Mouse (Mus musculus) left cerebral cortex, postnatal 25 days (tissue): ENCODE results near the gene Clec1a. TPM values are rescaled to one million over a fixed set of nuclear protein-coding genes. Genes with fewer than 3 reads are reported as not detected.

Experiments
- DNase-seq, 2 experiments: peaks; one replicate each; pipeline ENCODE4 v3.0.0; 2022; ENCODE audit warnings: low spot score in 2 of 2, mixed read lengths in 1 of 2
- intact Hi-C: fragments of 180-260 bp; cut with DNase I; formaldehyde crosslinking; loops from one replicate; pipeline ENCODE4 v1.15.1; 2025
- total RNA-seq, 2 experiments: library from RNA; stranded (reverse); gene quantifications; 2 replicates each; pipeline ENCODE4 v1.2.3; 2021

The Clec1a gene
- total RNA-seq, 2 experiments from 2014 or later: 0.66 to 0.85 TPM

DNA sequence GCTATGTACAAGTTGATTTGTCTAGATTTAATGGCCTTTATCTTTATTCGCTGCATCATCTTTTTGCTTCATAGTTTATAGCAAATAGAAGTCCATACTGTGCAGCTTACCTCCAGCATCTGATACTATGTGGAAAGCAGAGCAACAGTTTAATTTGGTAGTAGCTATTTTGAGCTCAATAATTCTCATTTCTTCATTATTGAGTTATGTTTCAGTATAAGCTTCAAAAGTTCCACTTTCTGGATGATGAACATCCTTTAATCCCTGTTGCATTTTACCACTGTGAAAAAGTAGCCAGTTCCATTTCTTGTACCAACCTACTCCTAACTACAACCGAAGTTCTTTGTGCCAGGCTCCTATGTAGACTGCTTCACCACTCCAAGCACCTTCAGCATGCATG, 43.2 kb downstream of the Clec1a start, which contains the start of gene Clec9a:
TSS of gene Clec9a (plus strand) at position 301 of the 400 bp plus-strand sequence.
- no peak for DNase-seq

DNA sequence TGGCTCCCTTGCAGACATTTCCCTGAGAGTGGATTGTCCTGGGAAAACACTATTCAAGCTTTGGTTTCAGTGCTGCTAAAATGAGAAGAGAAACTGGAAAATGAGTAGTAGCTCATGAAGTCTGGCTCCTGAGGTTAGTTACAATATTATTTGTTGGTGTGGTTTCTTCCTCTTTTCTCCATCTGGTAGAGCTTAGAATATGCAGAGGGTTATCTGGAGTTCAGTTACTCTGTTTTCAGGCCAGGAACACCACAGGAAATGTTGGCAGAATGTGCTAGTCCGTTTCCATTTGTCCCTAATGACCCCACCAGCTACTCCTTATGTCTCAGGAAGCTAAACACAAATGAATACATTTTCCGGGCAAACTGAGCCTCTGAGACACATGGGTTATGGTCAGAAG, 44.5 kb downstream of the Clec1a start:
- intact Hi-C loops: no loop called here
- no peak for DNase-seq

More for the DNA sequence above, 43.2 kb downstream of the Clec1a start, which contains the start of gene Clec9a:
- intact Hi-C loops: no loop called here

DNA sequence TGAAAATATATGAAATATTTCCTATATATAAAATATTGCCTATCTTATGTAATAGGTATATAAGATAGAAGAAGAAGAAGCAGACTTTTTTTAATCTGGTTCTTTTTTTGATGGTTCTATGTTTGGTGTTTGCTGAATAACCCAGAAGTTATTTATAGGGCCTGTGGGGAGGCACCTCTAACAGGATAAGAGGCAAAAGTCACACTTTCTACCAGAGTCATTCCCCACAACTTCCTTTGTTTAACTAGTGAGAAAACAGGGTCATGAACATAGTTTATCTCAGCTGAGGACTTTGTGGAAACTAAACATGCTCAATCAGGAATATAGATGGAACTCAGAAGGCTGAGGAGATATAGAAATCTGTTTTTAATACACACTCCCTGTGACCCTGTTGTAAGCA, 45.8 kb downstream of the Clec1a start:
- intact Hi-C loops: no loop called here
- DNase-seq: no peak

DNA sequence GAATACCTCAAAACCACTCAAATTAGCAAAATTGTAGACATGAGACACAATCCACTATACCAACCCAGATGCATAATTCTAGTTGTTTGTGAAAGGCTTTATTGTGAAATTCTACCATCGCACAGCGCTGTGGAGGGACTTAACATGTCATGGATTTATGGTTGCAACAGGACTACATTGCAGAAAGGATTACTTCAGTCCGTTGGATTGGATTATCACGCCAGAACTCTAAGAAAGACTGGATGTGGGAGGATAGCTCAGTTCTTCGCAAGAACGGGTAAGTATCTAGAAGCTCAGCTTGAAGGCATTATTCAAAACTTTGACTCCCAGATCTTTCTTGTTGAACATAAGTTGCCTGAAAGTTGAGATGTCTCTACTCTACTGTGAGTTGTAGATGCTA, 48.4 kb downstream of the Clec1a start:
- intact Hi-C loops: no loop called here

DNA sequence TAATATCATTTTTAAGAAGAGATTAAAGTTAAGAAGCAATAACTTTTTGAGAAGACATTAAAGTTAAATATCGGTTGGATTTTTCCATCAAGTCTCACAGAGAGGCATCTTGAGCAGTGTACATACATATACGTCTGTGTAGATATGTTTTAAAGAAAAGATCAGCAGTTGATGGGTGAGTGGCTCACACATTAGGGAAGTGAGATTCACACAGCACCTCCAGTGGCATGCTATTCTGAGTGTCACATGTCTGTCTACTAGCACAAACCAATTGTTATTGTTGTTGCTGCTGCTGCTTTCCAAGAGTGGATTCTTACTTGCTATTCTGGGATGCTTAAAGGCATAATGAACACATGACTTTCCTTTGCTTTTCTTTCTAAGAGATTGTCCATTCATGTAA, 49.4 kb downstream of the Clec1a start:
- intact Hi-C loops: no loop called here

More for the DNA sequence above, 48.4 kb downstream of the Clec1a start:
- no peak for DNase-seq

DNA sequence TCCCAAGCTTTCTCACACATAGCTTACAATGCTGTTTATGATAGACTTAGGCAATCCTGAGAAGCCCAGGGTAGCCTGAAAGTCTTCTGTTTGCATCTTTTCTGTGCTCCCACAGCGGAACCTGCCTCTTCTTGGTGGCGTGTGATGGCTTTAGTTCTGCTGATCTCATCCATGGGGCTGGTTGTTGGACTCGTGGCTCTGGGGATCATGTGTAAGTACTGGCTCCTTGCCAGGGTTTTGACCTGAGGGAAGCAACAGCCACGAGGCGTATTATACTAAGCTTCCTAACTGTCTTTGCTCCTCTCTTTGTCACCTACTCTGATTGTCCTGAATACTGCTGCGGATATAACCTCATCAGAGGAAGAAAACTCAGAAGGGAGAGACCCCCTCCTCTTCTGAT, 51.9 kb downstream of the Clec1a start:
- no peak for DNase-seq
- intact Hi-C loops: no loop called here

More for the DNA sequence above, 49.4 kb downstream of the Clec1a start:
- no peak for DNase-seq

DNA sequence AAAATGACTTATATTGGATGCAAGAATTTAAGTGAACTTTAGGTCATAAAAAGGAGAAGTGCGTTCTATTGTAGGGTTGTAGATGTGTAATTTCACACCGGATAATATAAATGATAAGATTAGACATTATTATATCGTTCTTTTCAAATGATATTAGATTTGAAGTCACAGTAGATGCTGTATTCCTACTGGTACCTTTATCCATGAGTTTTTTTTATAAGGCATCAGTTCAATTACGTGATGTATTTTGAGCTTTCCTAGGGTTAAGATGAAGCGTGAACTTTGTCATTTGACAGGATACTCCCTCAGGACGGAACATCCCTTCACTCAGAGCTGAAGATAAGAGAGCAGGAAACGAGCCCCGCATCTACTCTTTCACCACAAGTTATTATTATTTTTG, 54.8 kb downstream of the Clec1a start, which contains the start of gene Clec1b:
TSS of gene Clec1b (plus strand) at position 301 of the 400 bp plus-strand sequence.
- intact Hi-C loops: no loop called here
- DNase-seq: no peak

DNA sequence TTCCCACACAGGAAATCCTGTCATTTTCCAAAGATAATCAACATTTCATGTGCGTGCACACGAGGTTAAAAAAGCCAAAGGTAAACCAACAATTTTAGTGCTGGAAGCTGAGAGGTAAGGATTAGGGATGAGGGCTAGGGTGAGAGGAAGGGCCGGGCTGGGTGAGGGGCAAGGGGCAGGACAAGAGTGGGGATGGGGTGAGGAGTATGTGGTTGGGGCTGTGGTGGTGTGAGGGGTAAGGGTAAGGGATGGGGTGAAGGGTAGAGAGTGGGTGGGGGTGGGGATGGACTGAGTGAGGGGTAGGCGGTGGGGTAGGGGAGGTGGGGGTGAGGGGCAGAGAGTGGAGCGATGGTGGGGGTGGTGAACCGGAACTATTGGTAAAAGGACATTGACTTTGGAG, 58.1 kb downstream of the Clec1a start:
- intact Hi-C loops: loop anchor here (1.0 to 2.0 kb wide), 2 partner anchors 83 to 124 kb away; no protein-coding TSS in a partner anchor
- DNase-seq: no peak

DNA sequence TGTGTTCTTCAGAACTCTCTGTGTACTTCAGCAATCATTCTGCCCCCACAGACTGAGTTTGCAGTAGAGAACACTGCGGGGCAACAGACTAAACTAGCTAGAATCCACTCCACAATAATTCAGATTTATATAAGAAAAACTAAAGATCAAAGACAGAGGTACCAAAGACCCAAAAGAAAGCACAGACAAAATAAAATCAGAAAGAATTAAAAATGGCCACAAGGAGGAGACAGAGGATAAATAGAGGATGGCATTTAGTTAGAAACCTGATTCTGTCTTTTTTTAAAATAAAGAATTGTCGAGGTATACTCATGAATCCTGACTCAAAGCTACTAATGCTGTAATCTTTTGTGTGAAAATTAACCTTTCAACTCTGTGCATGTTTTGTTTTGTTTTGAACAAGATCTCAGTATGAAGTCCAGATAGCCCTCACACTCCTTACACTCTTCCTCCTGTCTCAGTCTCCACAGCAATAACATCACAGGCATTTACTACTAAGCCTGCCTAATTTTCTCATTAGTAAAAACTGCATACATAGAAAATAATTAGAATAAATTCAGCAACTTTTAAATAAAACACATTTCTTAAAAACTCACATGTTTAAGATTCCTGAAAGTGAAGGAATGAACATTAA, 58.6 kb downstream of the Clec1a start:
- peak in 1 of 2 experiments; percentile 8 for DNase-seq
- intact Hi-C loops: loop anchor here (1.0 to 2.0 kb wide), 2 partner anchors 84 to 124 kb away; no protein-coding TSS in a partner anchor

DNA sequence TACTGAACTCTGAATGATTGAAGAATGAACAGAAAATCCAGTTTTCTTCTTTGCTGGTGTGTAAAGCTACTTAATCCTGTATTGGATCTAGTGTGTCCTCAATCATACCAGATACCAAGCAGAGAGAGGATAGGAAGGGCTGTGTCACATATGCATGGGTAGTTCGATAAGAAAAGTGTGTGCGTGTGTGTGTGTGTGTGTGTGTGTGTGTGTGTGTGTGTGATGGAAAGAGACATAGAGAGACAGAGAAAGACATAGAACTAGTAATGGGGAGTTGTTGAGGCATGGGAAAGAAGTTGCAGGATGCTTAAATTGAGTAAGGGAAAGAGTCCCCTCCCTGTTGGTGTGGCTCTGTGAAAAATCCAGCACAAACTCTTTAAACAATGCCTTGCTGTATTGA, 66.0 kb downstream of the Clec1a start, which contains the start of gene Clec12b:
TSS of gene Clec12b (minus strand) at position 101 of the 400 bp plus-strand sequence.
- intact Hi-C loops: no loop called here
- no peak for DNase-seq

DNA sequence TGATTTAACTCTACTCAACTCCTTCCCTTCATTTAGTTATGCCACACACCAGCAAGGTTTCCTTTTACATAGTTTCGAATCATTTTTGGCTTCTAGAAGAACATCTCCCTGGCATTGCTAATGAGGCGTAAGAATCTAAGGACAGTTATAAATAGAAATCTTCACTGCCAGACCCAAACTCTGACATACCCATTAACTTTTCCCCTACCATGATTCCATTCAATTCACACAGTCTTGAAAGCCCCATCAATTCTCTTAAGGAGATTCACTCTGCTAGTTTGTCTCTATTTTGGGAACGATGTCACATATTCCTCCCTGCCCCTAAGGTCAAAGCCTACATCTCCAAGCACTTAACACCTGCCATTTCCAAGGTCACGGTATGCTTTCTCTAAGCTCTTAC, 66.8 kb downstream of the Clec1a start:
- intact Hi-C loops: no loop called here
- no peak for DNase-seq

DNA sequence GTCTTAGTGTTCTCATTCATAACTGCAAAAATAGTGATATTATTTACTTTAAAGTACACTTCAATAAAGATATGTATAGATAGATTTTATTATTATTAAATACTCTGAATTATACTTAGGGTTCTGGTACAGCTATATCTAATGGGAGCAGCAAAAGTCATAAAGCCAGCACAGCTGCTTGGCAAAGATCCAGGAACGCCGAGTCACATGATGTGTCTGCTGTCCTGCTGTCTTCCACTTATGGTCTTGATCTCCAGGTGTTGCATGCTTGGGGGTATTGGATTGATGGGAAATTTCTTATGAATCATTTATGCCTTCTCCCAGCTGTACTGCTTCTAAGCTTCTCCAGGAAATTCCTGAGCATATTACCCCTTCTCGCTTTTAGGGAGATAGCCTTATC, 68.3 kb downstream of the Clec1a start:
- DNase-seq: no peak
- intact Hi-C loops: no loop called here

DNA sequence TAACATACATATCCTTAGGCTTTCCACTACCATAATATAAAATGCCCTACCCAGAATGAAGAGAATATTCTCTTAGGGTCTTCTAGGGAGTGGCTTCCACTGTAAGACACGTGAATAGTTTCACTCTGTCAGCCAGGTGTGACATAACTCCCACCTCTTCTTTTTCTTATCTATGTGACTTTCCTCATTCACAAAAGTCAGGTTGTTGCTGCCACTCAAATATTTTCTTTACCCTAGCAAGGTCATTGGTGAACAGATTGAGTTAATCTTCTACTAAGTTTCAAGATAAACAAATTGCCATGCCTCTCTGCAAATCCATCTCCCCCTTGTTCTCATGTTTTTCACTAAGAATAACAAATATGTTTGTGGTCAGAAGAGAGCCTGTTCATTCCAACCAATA, 70.1 kb downstream of the Clec1a start:
- intact Hi-C loops: no loop called here
- DNase-seq: no peak

DNA sequence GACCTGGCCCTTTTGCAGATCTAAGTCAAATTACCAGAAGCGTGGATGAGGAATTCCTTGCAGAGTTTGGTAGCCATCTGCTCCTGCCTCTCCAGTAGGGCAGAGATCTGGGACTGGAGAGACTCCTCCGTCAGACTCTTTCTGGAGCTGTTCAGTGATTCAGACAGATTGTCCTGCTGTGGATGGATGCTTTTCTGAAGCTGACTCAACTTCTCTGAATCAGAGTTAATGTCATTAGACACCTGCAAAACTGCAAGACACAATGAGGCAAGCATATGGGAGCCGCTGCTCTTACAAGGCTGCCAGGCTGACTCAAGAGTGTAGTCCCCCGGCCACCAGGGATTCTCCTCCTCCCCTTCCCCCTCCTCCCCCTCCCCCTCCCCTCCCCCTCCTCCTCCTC, 71.3 kb downstream of the Clec1a start:
- DNase-seq: peak in 1 of 2 experiments; percentile 17
- intact Hi-C loops: no loop called here

DNA sequence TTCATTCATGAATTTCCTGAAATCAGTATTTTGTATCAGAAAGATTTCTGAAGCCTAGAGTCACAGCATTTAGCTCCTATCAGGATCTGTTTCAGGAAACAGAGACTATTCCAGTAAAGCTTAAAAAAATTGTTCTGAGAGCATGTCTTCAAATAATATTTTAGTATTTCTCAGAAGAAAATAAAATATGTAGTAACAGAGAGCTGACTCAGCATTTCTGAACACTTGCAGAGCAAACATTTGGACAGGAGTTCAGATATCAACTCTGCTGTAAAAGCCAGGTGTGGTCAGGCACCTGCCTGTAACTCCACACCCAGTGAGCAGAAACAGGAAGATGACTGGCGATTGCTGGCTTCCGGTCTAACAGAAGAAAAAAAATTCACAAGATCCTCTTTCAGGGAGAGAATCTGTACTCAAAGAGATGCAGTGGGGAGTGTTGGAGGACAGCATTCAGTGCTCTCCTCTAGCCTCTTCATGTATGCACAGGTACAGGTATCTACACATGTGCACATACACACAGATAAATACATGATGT, 76.8 kb downstream of the Clec1a start:
- no peak for DNase-seq
- intact Hi-C loops: no loop called here

Other genes with a start within 250 kb of the Clec1a start
- gene Cd69, start 176.6 kb downstream of the Clec1a start, total RNA-seq: not detected
- not detected for gene 4922502D21Rik, start 120.2 kb downstream of the Clec1a start, total RNA-seq
- gene Clec12a, start 109.3 kb downstream of the Clec1a start, total RNA-seq: under 1 TPM in 1 of 2 experiments, not detected in 1; 0.28 TPM
- gene Clec12b, start 66.1 kb downstream of the Clec1a start, total RNA-seq: not detected
- gene Clec1b, start 54.7 kb downstream of the Clec1a start, total RNA-seq: not detected
- not detected for gene Clec9a, start 43.1 kb downstream of the Clec1a start, total RNA-seq
- not detected for gene Olr1, start 55.2 kb upstream of the Clec1a start, total RNA-seq
- gene Tmem52b, start 60.6 kb upstream of the Clec1a start, total RNA-seq: not detected
- gene Gabarapl1, start 81.2 kb upstream of the Clec1a start, total RNA-seq: 100 to 1,000 TPM; 690 to 697 TPM
- not detected for gene Klre1, start 125.9 kb upstream of the Clec1a start, total RNA-seq
- not detected for gene Klrd1, start 139.8 kb upstream of the Clec1a start, total RNA-seq
- not detected for gene Klrk1, start 171.9 kb upstream of the Clec1a start, total RNA-seq
- gene Klrc3, start 191.3 kb upstream of the Clec1a start, total RNA-seq: not detected
- not detected for gene Klrc2, start 208.7 kb upstream of the Clec1a start, total RNA-seq
- gene Klrc1, start 227.0 kb upstream of the Clec1a start, total RNA-seq: not detected